Mouse (Mus musculus) liver, embryonic 11.5 days (tissue): ENCODE results near the gene Macc1. TPM values are rescaled to one million over a fixed set of nuclear protein-coding genes. Genes with fewer than 3 reads are reported as not detected.

ENCODE experiments used
- ATAC-seq: fragments of 200-750 bp; cut with Nextera tagmentation; replicated peaks from 2 replicates; pipeline ENCODE4 v1.8.0; 2017; ENCODE audit warnings: moderate number of reproducible peaks, mild to moderate bottlenecking, moderate TSS enrichment, moderate library complexity; ENCODE audit not compliant: low FRiP score
- DNase-seq: peaks from one replicate; pipeline ENCODE4 v3.0.0-alpha.2; 2017; ENCODE audit warnings: low spot score
- H3K27ac ChIP-seq: fragments of 300-500 bp; sonication (generic); 2 replicates; pipeline ENCODE4 v1.5.1; 2014; ENCODE audit warnings: mild to moderate bottlenecking, low read depth, low read length, control low read depth
- H3K27me3 ChIP-seq: fragments of 300-500 bp; sonication (generic); replicated peaks from 2 replicates; pipeline ENCODE4 v1.6.1; 2014; ENCODE audit warnings: low read length, mixed read lengths; ENCODE audit not compliant: control insufficient read depth, insufficient read depth
- H3K36me3 ChIP-seq: fragments of 300-500 bp; sonication (generic); 2 replicates; pipeline ENCODE4 v1.6.1; 2014; ENCODE audit warnings: mild to moderate bottlenecking, low read length, moderate library complexity, mixed read lengths; ENCODE audit not compliant: control insufficient read depth, insufficient read depth
- H3K4me1 ChIP-seq: fragments of 300-500 bp; sonication (generic); replicated peaks from 2 replicates; pipeline ENCODE4 v1.6.1; 2014; ENCODE audit warnings: low read length, mixed read lengths; ENCODE audit not compliant: control insufficient read depth, insufficient read depth
- H3K4me2 ChIP-seq: fragments of 300-500 bp; sonication (generic); 2 replicates; pipeline ENCODE4 v1.6.1; 2014; ENCODE audit warnings: mild to moderate bottlenecking, control low read depth, moderate library complexity
- H3K4me3 ChIP-seq: fragments of 300-500 bp; sonication (generic); 2 replicates; pipeline ENCODE4 v1.5.1; 2014; ENCODE audit warnings: low read depth, low read length, control low read depth
- H3K9ac ChIP-seq: fragments of 300-500 bp; sonication (generic); 2 replicates; pipeline ENCODE4 v1.6.1; 2014; ENCODE audit warnings: low read depth, low read length, control low read depth
- H3K9me3 ChIP-seq: fragments of 300-500 bp; sonication (generic); 2 replicates; pipeline ENCODE4 v1.6.1; 2016; ENCODE audit warnings: low read length, inconsistent platforms, mixed read lengths; ENCODE audit not compliant: control insufficient read depth
- WGBS: fragments of 180-500 bp; shearing (Covaris S2); extraction: QIAGEN DNeasy Blood & Tissue Kit; methylation state at CpG from one replicate; pipeline ENCODE4 v1.1.7; 2014; 5-methylcytosine and 5-hydroxymethylcytosine counted together
- polyA plus RNA-seq: library from polyadenylated mRNA; unstranded; fragments of >200 nt; fragmentation: Nextera tagmentation; extraction: Ambion mirVana; gene quantifications from 2 replicates; pipeline ENCODE4 v1.2.1, GENCODE M21; 2014

The Macc1 gene
- polyA plus RNA-seq, 1 experiment from 2014 or later: 0.10 TPM

GRCm38 (mm10) chr12:119369832-119370231 is 55.8 kb downstream of the Macc1 start:
- Histone ChIP-seq H3K4me2 (no peak overlapping the region), H3K9ac (no peak overlapping the region), H3K4me1 (no peaks in the 10 kb centered on the region), H3K27me3 (no peaks in the 10 kb centered on the region), H3K9me3 (no peaks in the 10 kb centered on the region), H3K36me3 (no peaks in the 10 kb centered on the region), H3K27ac (no peak overlapping the region), H3K4me3 (no peak overlapping the region)
- WGBS: 63% methylated on average over 4 of the region's 4 CpGs
- DNase-seq (no peak), ATAC-seq (no peak)

GRCm38 (mm10) chr12:119372359-119372758 is 58.3 kb downstream of the Macc1 start:
- Histone ChIP-seq H3K36me3 (no peaks in the 10 kb centered on the region), H3K4me1 (no peaks in the 10 kb centered on the region), H3K4me2 (no peak overlapping the region), H3K4me3 (no peak overlapping the region), H3K9me3 (no peaks in the 10 kb centered on the region), H3K27ac (no peak overlapping the region), H3K9ac (no peak overlapping the region), H3K27me3 (no peaks in the 10 kb centered on the region)
- WGBS: 66% methylated on average over 4 of the region's 4 CpGs
- no peak for ATAC-seq
- DNase-seq: no peak

- H3K36me3 ChIP-seq: no peaks in the 10 kb centered on the region
- H3K27me3 ChIP-seq: no peaks in the 10 kb centered on the region
- H3K27ac ChIP-seq: no peak overlapping the region
- H3K9ac ChIP-seq: no peak overlapping the region
- H3K4me1 ChIP-seq: no peaks in the 10 kb centered on the region
- H3K4me3 ChIP-seq: no peak overlapping the region
- no peak overlapping the region for H3K4me2 ChIP-seq
- ATAC-seq (no peak; the same call in 1 of the 2 replicates), DNase-seq (no peak)
- no peaks in the 10 kb centered on the region for H3K9me3 ChIP-seq
Observed at GRCm38 (mm10) chr12:119376879-119377278, 62.8 kb downstream of the Macc1 start.

- Histone ChIP-seq H3K4me2 (no peak overlapping the region), H3K9me3 (no peaks in the 10 kb centered on the region), H3K27ac (no peak overlapping the region), H3K27me3 (no peaks in the 10 kb centered on the region), H3K4me3 (no peak overlapping the region), H3K36me3 (no peaks in the 10 kb centered on the region), H3K9ac (no peak overlapping the region), H3K4me1 (no peaks in the 10 kb centered on the region)
- DNase-seq: no peak
- ATAC-seq: no peak
- 82% methylated on average over 1 of the region's 1 CpGs for WGBS
Observed at GRCm38 (mm10) chr12:119381839-119382238, 67.8 kb downstream of the Macc1 start.

GRCm38 (mm10) chr12:119386243-119386642 is 72.2 kb downstream of the Macc1 start:
- Histone ChIP-seq H3K36me3 (no peaks in the 10 kb centered on the region), H3K4me1 (no peaks in the 10 kb centered on the region), H3K4me3 (no peak overlapping the region), H3K9ac (no peak overlapping the region), H3K27ac (no peak overlapping the region), H3K4me2 (no peak overlapping the region), H3K27me3 (no peaks in the 10 kb centered on the region), H3K9me3 (no peaks in the 10 kb centered on the region)
- ATAC-seq: no peak
- no peak for DNase-seq

GRCm38 (mm10) chr12:119386650-119387049 is 72.6 kb downstream of the Macc1 start:
- Histone ChIP-seq H3K9ac (no peak overlapping the region), H3K27ac (no peak overlapping the region), H3K4me2 (no peak overlapping the region), H3K4me1 (no peaks in the 10 kb centered on the region), H3K4me3 (no peak overlapping the region), H3K36me3 (no peaks in the 10 kb centered on the region), H3K27me3 (no peaks in the 10 kb centered on the region), H3K9me3 (no peaks in the 10 kb centered on the region)
- 58% methylated on average over 2 of the region's 2 CpGs for WGBS
- DNase-seq (no peak), ATAC-seq (no peak)

GRCm38 (mm10) chr12:119387925-119388324 is 73.9 kb downstream of the Macc1 start:
- Histone ChIP-seq H3K27ac (no peak overlapping the region), H3K9ac (no peak overlapping the region), H3K36me3 (no peaks in the 10 kb centered on the region), H3K4me1 (no peaks in the 10 kb centered on the region), H3K4me2 (no peak overlapping the region), H3K27me3 (no peaks in the 10 kb centered on the region), H3K4me3 (no peak overlapping the region), H3K9me3 (no peaks in the 10 kb centered on the region)
- DNase-seq (no peak), ATAC-seq (no peak)
- WGBS: 65% methylated on average over 2 of the region's 2 CpGs

GRCm38 (mm10) chr12:119390192-119390684 is 76.2 kb downstream of the Macc1 start:
- no peak for DNase-seq
- H3K4me2 ChIP-seq: no peak overlapping the region
- no peaks in the 10 kb centered on the region for H3K4me1 ChIP-seq
- H3K27me3 ChIP-seq: no peaks in the 10 kb centered on the region
- no peak overlapping the region for H3K27ac ChIP-seq
- H3K9me3 ChIP-seq: no peaks in the 10 kb centered on the region
- no peaks in the 10 kb centered on the region for H3K36me3 ChIP-seq
- no peak overlapping the region for H3K9ac ChIP-seq
- no peak for ATAC-seq
- H3K4me3 ChIP-seq: no peak overlapping the region
- WGBS: 46% methylated on average over 3 of the region's 3 CpGs

- Histone ChIP-seq H3K27ac (no peak overlapping the region), H3K36me3 (no peaks in the 10 kb centered on the region), H3K9me3 (no peaks in the 10 kb centered on the region), H3K4me1 (no peaks in the 10 kb centered on the region), H3K4me3 (no peak overlapping the region), H3K9ac (no peak overlapping the region), H3K27me3 (no peaks in the 10 kb centered on the region), H3K4me2 (no peak overlapping the region)
- DNase-seq: no peak
- ATAC-seq: no peak
- 78% methylated on average over 2 of the region's 2 CpGs for WGBS
Observed at GRCm38 (mm10) chr12:119398046-119398659, 84.1 kb downstream of the Macc1 start.
